Mouse (Mus musculus): ENCODE results near the gene Gpr108. TPM values are rescaled to one million over a fixed set of nuclear protein-coding genes. Genes with fewer than 3 reads are reported as not detected.
"Not testable (repeated sequence)": the region's sequence is repeated elsewhere in the genome, so short reads cannot be mapped to it uniquely, and the experiment has no call there.

Gene Gpr108
- polyA plus RNA-seq, 1 experiment from 2014 or later: 31.9 TPM

DNA sequence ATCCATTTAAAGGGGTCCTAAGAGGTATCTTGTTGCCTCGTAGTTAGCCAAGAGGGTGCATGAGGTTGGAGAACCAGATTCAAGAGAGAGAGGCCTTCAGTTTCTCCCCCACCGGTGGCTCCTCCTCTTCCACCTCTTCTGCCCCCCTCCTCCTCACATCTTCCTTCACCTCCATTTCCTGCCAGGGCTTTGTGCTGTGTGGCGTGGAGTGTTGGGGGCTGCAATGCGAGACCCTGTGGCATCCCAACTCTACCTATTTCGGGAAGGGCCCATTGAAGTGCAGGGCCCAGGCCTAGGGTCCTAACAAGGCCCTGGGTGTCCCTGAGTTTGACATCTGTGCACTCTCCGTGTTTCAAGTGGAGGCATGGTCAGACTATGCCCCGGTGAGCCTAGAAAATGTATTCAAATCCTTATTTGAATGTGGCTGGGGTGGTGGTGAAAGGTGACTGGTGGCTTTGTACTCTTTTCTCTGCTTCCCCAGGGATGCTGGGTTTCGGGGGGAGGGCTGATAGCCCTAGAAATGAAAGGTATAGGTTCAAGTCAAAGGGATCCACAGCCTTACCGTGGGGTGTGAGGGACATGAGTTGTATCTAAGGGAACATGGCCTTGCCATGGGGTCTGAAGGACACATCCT lies 31.5 kb upstream of the Gpr108 start:
- 57% methylated on average over 9 of the region's 9 CpGs for WGBS
- Histone ChIP-seq H3K4me1 (peaks cover 11% of the 10 kb centered on the region; the same call in 1 of the 2 replicates), H3K9me3 (no peaks in the 10 kb centered on the region), H3K9ac (no peak overlapping the region), H3K27ac (no peak overlapping the region), H3K36me3 (no peaks in the 10 kb centered on the region), H3K4me2 (replicated peaks) (no peak overlapping the region), H3K4me3 (no peak overlapping the region), H3K27me3 (peaks cover 26% of the 10 kb centered on the region)
- no peak for ATAC-seq (ENCODE audit: insufficient number of reproducible peaks, insufficient read depth, low FRiP score, low TSS enrichment)

DNA sequence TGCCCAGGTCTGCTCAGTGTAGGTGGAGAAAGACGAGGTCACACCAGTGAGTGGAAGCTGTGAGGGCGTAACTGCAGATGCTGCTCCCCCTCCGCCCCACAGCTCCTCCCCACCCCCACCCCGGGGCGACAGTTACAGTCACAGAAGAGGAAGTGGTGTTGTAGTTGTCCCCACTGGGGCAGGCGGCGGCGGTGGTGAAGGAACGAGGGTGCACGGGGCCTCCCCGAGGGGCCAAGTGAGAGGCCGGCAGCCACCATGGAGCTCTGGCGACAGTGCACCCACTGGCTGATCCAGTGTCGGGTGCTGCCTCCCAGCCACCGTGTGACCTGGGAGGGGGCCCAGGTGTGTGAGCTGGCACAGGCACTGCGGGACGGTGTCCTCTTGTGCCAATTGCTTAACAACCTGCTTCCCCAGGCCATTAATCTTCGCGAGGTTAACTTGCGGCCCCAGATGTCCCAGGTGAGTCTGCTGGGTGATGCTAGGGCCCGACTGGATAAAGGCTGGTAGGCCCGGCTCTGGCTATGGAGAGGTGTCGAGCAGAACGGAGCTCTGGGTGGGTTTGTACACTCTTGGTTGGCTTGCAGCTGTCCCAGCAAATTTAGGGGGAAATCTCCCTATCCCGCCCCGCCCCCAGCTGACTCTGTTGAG lies 30.8 kb upstream of the Gpr108 start, which contains the start of gene Vav1:
Gene Vav1 (plus strand): TSS at position 158 of the 648 bp plus-strand sequence.
- H3K9me3 ChIP-seq: no peaks in the 10 kb centered on the region
- ATAC-seq (ENCODE audit: insufficient number of reproducible peaks, insufficient read depth, low FRiP score, low TSS enrichment): no peak
- no peak within 1 kb of the TSS for H3K4me3 ChIP-seq
- 66% methylated on average over 26 of the region's 26 CpGs for WGBS
- peaks cover 30% of the 10 kb centered on the region for H3K27me3 ChIP-seq
- peaks cover 11% of the 10 kb centered on the region; the same call in 1 of the 2 replicates for H3K4me1 ChIP-seq
- no peak within 1 kb of the TSS for H3K9ac ChIP-seq
- no peaks in the 10 kb centered on the region for H3K36me3 ChIP-seq
- H3K4me2 ChIP-seq (replicated peaks): no peak within 1 kb of the TSS
- H3K27ac ChIP-seq: no peak within 1 kb of the TSS

DNA sequence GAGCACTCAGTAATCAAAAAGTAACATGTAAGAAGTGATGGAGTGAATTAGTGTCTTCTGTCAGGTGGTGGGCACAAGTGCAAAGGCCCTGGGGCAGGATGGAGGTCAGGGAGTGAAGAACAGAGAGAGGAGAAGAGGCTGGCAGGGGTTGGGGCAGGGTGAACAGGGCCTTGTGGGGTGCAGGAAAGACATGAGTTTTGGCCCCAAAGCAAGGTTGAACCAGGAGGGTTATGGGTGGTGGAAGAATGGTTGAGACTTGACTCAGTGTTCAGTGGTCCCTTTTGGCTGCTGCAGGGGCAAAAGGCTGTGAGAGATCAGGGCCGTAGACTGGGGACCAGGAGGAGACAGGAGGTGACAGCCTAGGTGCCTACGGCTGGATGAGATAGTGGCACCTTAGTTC lies 30.3 kb upstream of the Gpr108 start:
- H3K27me3 ChIP-seq: peaks cover 35% of the 10 kb centered on the region
- no peak overlapping the region for H3K4me2 ChIP-seq (replicated peaks)
- peaks cover 11% of the 10 kb centered on the region; the same call in 1 of the 2 replicates for H3K4me1 ChIP-seq
- ATAC-seq (ENCODE audit: insufficient number of reproducible peaks, insufficient read depth, low FRiP score, low TSS enrichment): no peak
- no peaks in the 10 kb centered on the region for H3K9me3 ChIP-seq
- 74% methylated on average over 2 of the region's 2 CpGs for WGBS
- no peak overlapping the region for H3K27ac ChIP-seq
- no peaks in the 10 kb centered on the region for H3K36me3 ChIP-seq
- H3K9ac ChIP-seq: no peak overlapping the region
- H3K4me3 ChIP-seq: no peak overlapping the region

DNA sequence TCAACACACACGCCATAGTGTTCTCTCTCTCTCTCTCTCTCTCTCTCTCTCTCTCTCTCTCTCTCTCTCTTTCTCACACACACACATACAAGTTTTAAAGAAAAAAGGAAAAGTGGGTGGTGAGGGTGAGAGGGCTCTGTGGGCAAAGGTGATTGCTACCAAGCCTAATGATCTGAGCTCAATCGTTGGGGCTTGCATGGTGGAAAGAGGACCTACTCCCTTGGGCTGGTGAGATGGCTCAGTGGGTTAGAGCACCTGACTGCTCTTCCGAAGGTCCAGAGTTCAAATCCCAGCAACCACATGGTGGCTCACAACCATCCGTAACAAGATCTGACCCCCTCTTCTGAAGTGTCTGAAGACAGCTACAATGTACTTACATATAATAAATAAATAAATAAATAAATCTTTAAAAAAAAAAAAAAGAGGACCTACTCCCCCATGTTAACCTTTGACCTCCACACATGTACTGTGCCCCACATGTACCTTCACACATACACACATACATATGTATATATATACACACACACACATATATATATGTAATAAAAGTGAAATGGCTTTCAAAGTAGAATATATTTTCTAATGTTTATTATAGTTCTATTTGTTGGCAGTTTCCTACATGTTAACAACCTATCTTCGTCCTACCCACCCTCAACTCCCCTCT lies 29.5 kb upstream of the Gpr108 start:
- peaks cover 11% of the 10 kb centered on the region; the same call in 1 of the 2 replicates for H3K4me1 ChIP-seq
- peaks cover 36% of the 10 kb centered on the region for H3K27me3 ChIP-seq
- not testable (repeated sequence) for H3K9ac ChIP-seq; H3K27ac ChIP-seq; H3K9me3 ChIP-seq; ATAC-seq (ENCODE audit: insufficient number of reproducible peaks, insufficient read depth, low FRiP score, low TSS enrichment); H3K4me3 ChIP-seq; H3K4me2 ChIP-seq (replicated peaks); H3K36me3 ChIP-seq
- WGBS: 79% methylated on average over 5 of the region's 5 CpGs

DNA sequence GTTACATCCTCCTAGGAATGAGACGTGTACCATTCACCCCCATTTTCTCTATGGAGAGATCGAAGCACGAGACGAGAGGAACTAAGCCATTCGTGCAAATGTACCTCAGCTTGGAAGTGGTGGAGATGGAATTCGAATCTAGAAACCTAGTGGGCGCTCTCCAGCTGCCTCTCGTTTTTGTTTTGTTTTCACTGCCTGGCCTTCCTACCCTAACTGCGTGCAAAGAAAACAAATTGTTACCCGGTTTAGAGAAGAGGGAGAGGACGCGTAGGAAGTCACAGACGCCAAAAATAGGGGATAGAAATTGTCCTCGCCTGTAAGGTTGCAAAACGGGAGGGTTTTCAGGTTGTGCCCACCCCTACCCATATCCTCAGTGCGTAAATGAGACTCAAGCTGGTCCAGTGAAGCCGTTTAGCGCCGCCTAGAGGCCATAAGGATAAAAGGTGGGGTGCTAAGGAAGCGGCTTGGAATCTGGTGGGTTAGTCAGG lies 28.4 kb upstream of the Gpr108 start:
- Histone ChIP-seq H3K4me2 (replicated peaks) (peak overlapping the region; percentile 69), H3K4me3 (peak overlapping the region; percentile 47), H3K9ac (no peak overlapping the region), H3K4me1 (peaks cover 11% of the 10 kb centered on the region; the same call in 1 of the 2 replicates), H3K9me3 (no peaks in the 10 kb centered on the region), H3K36me3 (no peaks in the 10 kb centered on the region), H3K27ac (no peak overlapping the region), H3K27me3 (peaks cover 36% of the 10 kb centered on the region)
- ATAC-seq (ENCODE audit: insufficient number of reproducible peaks, insufficient read depth, low FRiP score, low TSS enrichment): no peak
- under 1% methylated on average over 20 of the region's 20 CpGs for WGBS

DNA sequence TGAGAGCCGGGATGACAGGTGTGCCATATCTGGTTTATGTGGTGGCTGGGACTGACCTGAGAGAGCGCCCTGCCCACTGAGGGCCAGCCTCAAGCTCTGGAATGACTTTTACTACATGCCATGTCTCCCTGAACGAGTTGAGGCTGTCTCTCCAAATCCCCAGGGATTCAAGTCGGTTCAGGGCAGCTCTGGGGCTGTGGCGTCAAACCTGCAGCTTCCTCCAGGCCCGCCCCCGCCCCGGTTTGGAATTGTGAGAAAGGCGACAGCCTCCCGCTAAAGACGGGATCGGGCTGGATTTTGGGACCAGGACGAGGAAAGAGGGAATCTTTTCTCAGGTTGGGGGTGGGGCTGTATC lies 27.7 kb upstream of the Gpr108 start:
- Histone ChIP-seq H3K27me3 (peaks cover 38% of the 10 kb centered on the region), H3K27ac (no peak overlapping the region), H3K36me3 (no peaks in the 10 kb centered on the region), H3K9ac (no peak overlapping the region), H3K4me3 (peak overlapping the region; percentile 47), H3K4me2 (replicated peaks) (peak overlapping the region; percentile 69), H3K4me1 (peaks cover 11% of the 10 kb centered on the region; the same call in 1 of the 2 replicates), H3K9me3 (no peaks in the 10 kb centered on the region)
- no peak for ATAC-seq (ENCODE audit: insufficient number of reproducible peaks, insufficient read depth, low FRiP score, low TSS enrichment)
- WGBS: 2% methylated on average over 13 of the region's 13 CpGs

DNA sequence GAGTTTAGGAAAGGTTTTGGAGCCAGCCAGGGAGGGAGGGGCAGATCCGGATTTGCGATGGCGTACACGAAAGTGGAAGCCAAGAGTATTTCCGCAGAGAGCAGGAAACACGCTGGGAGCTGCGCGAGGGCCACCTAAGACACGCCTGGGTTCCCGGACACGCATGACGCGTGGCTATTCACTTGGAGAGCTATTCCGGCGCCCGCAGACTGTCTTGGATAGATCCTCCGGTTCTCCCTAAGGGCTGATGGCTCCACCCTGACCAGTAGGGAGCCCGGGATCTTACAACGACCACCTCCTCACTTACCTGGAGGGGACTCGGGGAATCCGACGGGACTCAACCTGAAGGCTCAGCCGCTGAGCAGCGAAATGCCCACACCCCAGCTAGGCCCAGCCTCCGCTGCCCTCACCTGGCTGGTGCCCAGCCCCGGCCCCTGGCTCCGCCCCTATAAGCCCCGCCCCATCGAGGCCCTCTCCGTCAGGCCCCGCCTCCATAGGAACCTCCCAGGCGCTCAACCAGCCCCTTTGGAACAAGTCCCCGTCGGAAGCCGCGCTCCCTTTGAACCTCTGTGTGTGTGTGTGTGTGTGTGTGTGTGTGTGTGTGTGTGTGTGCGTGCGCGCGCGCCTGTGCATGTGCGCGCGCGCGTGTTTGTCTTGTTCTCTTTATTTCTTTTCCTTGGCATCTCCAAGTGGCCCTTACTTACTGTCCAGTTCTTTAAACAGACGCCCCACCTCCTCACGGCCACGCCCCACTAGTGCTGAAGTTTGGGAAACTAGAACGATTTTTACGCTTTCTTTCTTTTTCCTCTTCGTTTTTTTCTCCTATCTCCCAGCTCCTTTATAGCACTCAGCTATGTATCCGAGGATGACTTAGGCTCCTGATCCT lies 27.1 kb upstream of the Gpr108 start:
- Histone ChIP-seq H3K27ac (no peak overlapping the region), H3K4me3 (peak overlapping the region; percentile 47), H3K9me3 (no peaks in the 10 kb centered on the region), H3K27me3 (peaks cover 39% of the 10 kb centered on the region), H3K4me1 (peaks cover 11% of the 10 kb centered on the region; the same call in 1 of the 2 replicates), H3K36me3 (no peaks in the 10 kb centered on the region), H3K4me2 (replicated peaks) (peak overlapping the region; percentile 69), H3K9ac (peak overlapping the region; percentile 30)
- ATAC-seq (ENCODE audit: insufficient number of reproducible peaks, insufficient read depth, low FRiP score, low TSS enrichment): peak; percentile 62
- 3% methylated on average over 53 of the region's 53 CpGs for WGBS

DNA sequence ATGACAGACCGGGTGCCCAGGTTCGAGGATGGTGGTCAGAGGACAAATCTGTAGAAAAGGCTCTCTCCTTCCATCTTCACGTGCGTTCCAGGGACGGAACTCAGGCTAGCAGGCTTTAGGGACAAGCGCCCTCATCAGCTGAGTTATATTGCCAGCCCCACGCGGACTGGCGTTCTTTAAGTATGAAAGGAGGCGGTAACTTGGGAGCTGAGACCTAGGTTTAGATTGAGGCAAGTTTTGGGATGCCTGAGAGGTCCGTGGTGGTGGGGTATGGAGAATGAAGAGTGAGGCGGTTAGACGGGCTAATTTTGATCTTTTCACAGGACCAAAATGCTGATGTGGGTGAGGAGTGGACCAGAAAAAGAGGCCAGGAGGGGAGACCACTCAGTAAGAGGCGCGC lies 26.4 kb upstream of the Gpr108 start:
- no peaks in the 10 kb centered on the region for H3K36me3 ChIP-seq
- H3K4me2 ChIP-seq (replicated peaks): peak overlapping the region; percentile 69
- 7% methylated on average over 15 of the region's 15 CpGs for WGBS
- H3K4me1 ChIP-seq: peaks cover 11% of the 10 kb centered on the region; the same call in 1 of the 2 replicates
- H3K9me3 ChIP-seq: no peaks in the 10 kb centered on the region
- ATAC-seq (ENCODE audit: insufficient number of reproducible peaks, insufficient read depth, low FRiP score, low TSS enrichment): no peak
- H3K27ac ChIP-seq: no peak overlapping the region
- no peak overlapping the region for H3K9ac ChIP-seq
- peak overlapping the region; percentile 47 for H3K4me3 ChIP-seq
- peaks cover 39% of the 10 kb centered on the region for H3K27me3 ChIP-seq

DNA sequence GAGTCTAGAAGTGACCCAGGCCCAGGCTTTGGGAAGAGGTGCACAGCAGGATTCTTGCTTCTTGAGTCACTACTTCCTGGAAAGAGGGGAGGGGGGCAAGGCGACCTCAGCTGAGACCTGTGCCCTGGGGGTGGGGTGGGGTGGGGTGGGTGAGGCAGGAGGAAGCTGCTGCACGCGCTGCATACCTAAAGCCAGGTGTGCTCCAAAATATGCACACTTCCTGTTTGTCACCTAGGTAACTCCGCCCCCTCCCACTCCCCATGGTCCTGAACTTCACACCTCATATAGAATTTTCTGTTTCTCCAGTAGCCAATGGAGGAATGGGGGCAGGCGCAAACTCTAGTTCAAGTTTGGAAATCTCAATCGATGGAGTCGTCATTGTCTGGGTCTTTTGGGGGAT lies 25.6 kb upstream of the Gpr108 start:
- no peak for ATAC-seq (ENCODE audit: insufficient number of reproducible peaks, insufficient read depth, low FRiP score, low TSS enrichment)
- H3K36me3 ChIP-seq: no peaks in the 10 kb centered on the region
- no peaks in the 10 kb centered on the region for H3K9me3 ChIP-seq
- no peak overlapping the region for H3K9ac ChIP-seq
- H3K4me2 ChIP-seq (replicated peaks): no peak overlapping the region
- peaks cover 33% of the 10 kb centered on the region for H3K27me3 ChIP-seq
- 36% methylated on average over 7 of the region's 7 CpGs for WGBS
- no peak overlapping the region for H3K27ac ChIP-seq
- no peak overlapping the region for H3K4me3 ChIP-seq
- peaks cover 11% of the 10 kb centered on the region; the same call in 1 of the 2 replicates for H3K4me1 ChIP-seq

DNA sequence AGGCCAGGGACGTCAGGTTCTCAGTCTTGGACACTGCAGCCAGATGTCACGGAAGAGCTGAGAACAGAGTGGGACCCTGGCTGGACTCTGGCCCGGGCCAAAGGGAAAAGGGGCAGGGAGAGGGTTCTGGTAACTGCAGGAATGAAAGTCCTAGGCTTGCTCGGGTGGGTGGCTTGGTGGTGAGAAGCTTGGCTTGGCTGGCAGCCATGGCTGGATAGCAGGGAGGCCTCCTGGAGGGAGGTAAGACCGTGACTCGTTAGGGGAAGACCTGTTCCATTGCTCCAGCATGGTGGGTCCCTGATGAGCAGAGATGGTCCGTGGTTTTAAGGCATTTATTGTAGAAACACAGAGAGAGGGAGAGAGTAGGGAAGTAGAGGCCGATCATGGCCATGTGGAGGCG lies 23.1 kb upstream of the Gpr108 start:
- WGBS: 65% methylated on average over 9 of the region's 9 CpGs
- no peak for ATAC-seq (ENCODE audit: insufficient number of reproducible peaks, insufficient read depth, low FRiP score, low TSS enrichment)

DNA sequence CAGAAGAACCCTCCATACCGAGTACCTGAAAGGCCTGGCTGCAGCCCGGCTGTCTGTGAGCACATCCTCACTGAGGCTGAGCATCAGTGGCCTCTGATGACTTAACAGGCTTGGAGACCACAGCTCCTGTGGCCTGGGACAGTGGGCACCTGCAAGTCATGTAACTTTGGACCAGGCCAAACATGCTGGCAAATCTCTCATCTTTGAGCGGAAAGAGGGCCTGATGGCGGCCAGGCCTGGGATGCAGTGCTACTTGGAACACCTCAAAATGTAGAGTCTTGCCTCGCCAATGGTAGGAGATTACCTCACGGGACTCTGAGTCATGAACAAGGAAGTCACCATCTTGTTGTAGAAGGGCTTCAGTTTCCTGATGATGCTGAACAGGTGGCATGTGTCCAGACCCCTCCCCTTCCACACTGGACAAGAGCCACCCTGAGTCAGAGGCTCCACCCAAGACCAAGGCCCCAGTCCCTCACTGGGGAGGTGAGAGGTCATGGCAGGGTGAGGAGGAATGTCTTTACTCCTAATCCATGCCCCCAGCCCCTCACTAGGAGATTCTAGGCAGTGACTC lies 19.4 kb upstream of the Gpr108 start:
- H3K27me3 ChIP-seq: peaks cover 3% of the 10 kb centered on the region; the same call in 1 of the 2 replicates
- no peak for ATAC-seq (ENCODE audit: insufficient number of reproducible peaks, insufficient read depth, low FRiP score, low TSS enrichment)
- no peak overlapping the region for H3K4me3 ChIP-seq
- no peak overlapping the region for H3K27ac ChIP-seq
- 0 out of 2 replicates have a peak, but pooled peaks cover 4% of the 10 kb centered on the region for H3K4me1 ChIP-seq
- no peak overlapping the region for H3K9ac ChIP-seq
- peaks cover 11% of the 10 kb centered on the region for H3K36me3 ChIP-seq
- 85% methylated on average over 6 of the region's 6 CpGs for WGBS
- H3K9me3 ChIP-seq: no peaks in the 10 kb centered on the region
- no peak overlapping the region for H3K4me2 ChIP-seq (replicated peaks)

More for the DNA sequence above, 23.1 kb upstream of the Gpr108 start:
- Histone ChIP-seq H3K27ac (no peak overlapping the region), H3K9me3 (no peaks in the 10 kb centered on the region), H3K9ac (no peak overlapping the region), H3K36me3 (no peaks in the 10 kb centered on the region), H3K4me2 (replicated peaks) (no peak overlapping the region), H3K27me3 (peaks cover 28% of the 10 kb centered on the region), H3K4me1 (peaks cover 10% of the 10 kb centered on the region; the same call in 1 of the 2 replicates), H3K4me3 (no peak overlapping the region)
